Comparison of ENCODE assay signal across 26 mouse cellular contexts in the genomic region with DNA sequence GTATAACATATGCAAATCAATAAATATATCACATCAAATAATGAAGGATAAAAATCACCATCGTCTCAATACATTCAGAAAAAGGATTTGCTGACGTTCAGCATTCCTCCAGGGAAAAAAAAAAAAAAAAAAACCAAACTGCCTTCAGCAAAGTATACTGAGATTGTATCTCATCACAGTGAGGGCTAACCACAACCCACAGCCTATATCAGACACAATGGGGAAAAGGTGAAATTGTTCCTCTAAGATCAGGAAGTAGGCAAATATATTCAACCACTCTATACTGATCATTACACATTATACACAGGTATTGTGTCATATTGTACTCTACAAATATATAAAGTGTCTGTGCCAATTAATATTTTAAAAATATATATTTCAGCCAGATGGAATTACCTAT.
"Had no signal": no experiment of that assay in that cellular context is flagged by ENCODE, and none has a peak within 500 bp of the region (broad histone marks: within the 10 kb centered on the region; RNA-seq: fewer than 3 reads in every experiment).

No protein-coding gene starts in this region.

- H3K36me3 ChIP-seq: heart, embryonic 10.5 days; heart, embryonic 12.5 days; hindbrain, embryonic 13.5 days; hindbrain, embryonic 15.5 days; intestine, embryonic 15.5 days; limb, embryonic 13.5 days; limb, embryonic 15.5 days had no signal

- H3K9ac ChIP-seq: heart, embryonic 12.5 days; hindbrain, embryonic 13.5 days; hindbrain, embryonic 15.5 days; intestine, embryonic 15.5 days; limb, embryonic 13.5 days; limb, embryonic 15.5 days; liver, embryonic 12.5 days; liver, embryonic 14.5 days had no signal

- H3K27ac ChIP-seq: gastrocnemius, adult 2 months; heart, embryonic 10.5 days; hindbrain, embryonic 10.5 days; hindbrain, embryonic 13.5 days; hindbrain, embryonic 15.5 days; hindbrain, postnatal 0 days; intestine, embryonic 15.5 days; layer of hippocampus, adult 2 months; left cerebral cortex, adult 2 months; limb, embryonic 13.5 days; limb, embryonic 15.5 days; liver, embryonic 12.5 days; liver, embryonic 14.5 days had no signal

- ATAC-seq: hindbrain, postnatal 0 days; inflammation-experienced regulatory T-cells, adult 6 months; intestine, embryonic 15.5 days; intestine, postnatal 0 days; liver, embryonic 12.5 days had no signal

- H3K27me3 ChIP-seq: heart, embryonic 12.5 days; hindbrain, embryonic 13.5 days; hindbrain, embryonic 15.5 days; intestine, embryonic 15.5 days; limb, embryonic 13.5 days; limb, embryonic 15.5 days; liver, embryonic 12.5 days had no signal

- H3K4me1 ChIP-seq: heart, embryonic 10.5 days; heart, embryonic 12.5 days; hindbrain, embryonic 10.5 days; hindbrain, embryonic 13.5 days; hindbrain, embryonic 15.5 days; intestine, embryonic 15.5 days; limb, embryonic 13.5 days; liver, embryonic 12.5 days had no signal

- DNase-seq: gastrocnemius, adult 2 months; gastrocnemius, postnatal 10 days; gastrocnemius, postnatal 25 days; heart, postnatal 10 days; heart, postnatal 4 days; kidney, adult 18-20 months; kidney, adult 8-10 months; kidney, postnatal 10 days; kidney, postnatal 25 days; kidney, postnatal 4 days; left cerebral cortex, postnatal 4 days had no signal

- H3K4me2 ChIP-seq: heart, embryonic 12.5 days; hindbrain, embryonic 13.5 days; hindbrain, embryonic 15.5 days; intestine, embryonic 15.5 days; limb, embryonic 13.5 days; limb, embryonic 15.5 days; liver, embryonic 12.5 days had no signal

- H3K9me3 ChIP-seq: heart, embryonic 10.5 days; heart, embryonic 12.5 days; hindbrain, embryonic 10.5 days; hindbrain, embryonic 13.5 days; hindbrain, embryonic 15.5 days; intestine, embryonic 15.5 days; limb, embryonic 13.5 days; limb, embryonic 15.5 days; liver, embryonic 12.5 days had no signal

- H3K4me3 ChIP-seq: gastrocnemius, adult 2 months; heart, embryonic 10.5 days; heart, embryonic 12.5 days; hindbrain, embryonic 10.5 days; hindbrain, embryonic 13.5 days; hindbrain, embryonic 15.5 days; intestine, embryonic 15.5 days; layer of hippocampus, adult 2 months; left cerebral cortex, adult 2 months; limb, embryonic 13.5 days; limb, embryonic 15.5 days; liver, embryonic 12.5 days had no signal
